Mouse (Mus musculus): ENCODE data around the gene Gtpbp3. TPM values are rescaled to one million over a fixed set of nuclear protein-coding genes. Genes with fewer than 3 reads are reported as not detected.

The Gtpbp3 gene
- polyA plus RNA-seq, 1 experiment from 2014 or later: 4.8 TPM

GRCm38 (mm10) chr8:71465733-71466132 lies 22.2 kb upstream of the Gtpbp3 start:
- Histone ChIP-seq H3K9ac (ENCODE audit: low read depth, low read length) (peak overlapping the region; percentile 81), H3K27me3 (ENCODE audit: control insufficient read depth, insufficient read depth, low read length) (peaks cover 16% of the 10 kb centered on the region), H3K36me3 (ENCODE audit: control insufficient read depth, insufficient read depth, low read length) (peaks cover 6% of the 10 kb centered on the region), H3K9me3 (replicated peaks; ENCODE audit: control insufficient read depth, low read length) (no peaks in the 10 kb centered on the region), H3K4me1 (ENCODE audit: control insufficient read depth, insufficient read depth, low read length) (peaks cover 26% of the 10 kb centered on the region), H3K4me2 (peak overlapping the region; percentile 90), H3K27ac (ENCODE audit: low read depth, low read length) (no peak overlapping the region), H3K4me3 (ENCODE audit: low read depth, low read length) (peak overlapping the region; percentile 83)
- no peak for ATAC-seq (replicated peaks; ENCODE audit: insufficient number of reproducible peaks, low FRiP score, low TSS enrichment)
- WGBS (ENCODE audit: insufficient replicate concordance): 70% methylated on average over 8 of the region's 8 CpGs

DNA sequence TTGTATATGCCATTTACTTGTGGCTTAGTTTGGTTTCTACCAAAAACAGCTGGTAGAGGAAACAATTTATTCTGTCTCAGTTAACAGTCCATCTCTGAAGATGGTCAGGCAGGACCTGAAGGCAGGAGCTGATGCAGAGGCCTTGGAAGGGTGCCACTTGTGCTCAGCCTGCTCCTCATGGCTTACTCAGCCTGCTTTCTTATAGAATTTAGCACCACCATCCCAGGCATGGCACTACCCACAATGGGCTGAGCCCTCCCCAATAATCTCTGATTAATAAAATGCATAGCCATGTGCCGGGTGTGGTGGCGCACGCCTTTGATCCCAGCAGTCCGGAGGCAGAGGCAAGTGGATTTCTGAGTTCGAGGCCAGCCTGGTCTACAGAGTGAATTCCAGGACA lies 21.7 kb upstream of the Gtpbp3 start:
- Histone ChIP-seq H3K4me1 (ENCODE audit: control insufficient read depth, insufficient read depth, low read length) (peaks cover 27% of the 10 kb centered on the region), H3K4me3 (ENCODE audit: low read depth, low read length) (no peak overlapping the region)

DNA sequence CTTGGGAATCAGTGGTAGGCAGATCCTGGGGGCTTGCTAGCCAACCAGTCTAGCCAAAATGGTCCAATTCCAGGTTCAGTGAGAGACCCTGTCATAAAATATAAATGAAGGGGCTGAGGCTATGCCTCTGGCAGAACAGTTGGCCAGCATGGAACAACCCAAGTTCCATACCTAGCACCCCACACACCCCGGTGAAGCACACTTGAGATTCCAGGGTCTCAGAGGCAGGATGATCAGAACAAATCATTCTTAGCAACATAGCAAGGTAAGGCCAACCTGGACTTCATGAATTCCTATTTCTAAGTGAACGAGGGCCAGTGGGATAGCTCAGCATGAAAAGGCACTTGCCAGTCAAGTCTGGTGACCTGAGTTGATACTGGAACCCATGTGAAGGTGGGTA lies 20.7 kb upstream of the Gtpbp3 start:
- Histone ChIP-seq H3K4me2 (no peak overlapping the region), H3K9ac (ENCODE audit: low read depth, low read length) (no peak overlapping the region), H3K36me3 (ENCODE audit: control insufficient read depth, insufficient read depth, low read length) (peaks cover 11% of the 10 kb centered on the region), H3K9me3 (replicated peaks; ENCODE audit: control insufficient read depth, low read length) (no peaks in the 10 kb centered on the region), H3K4me1 (ENCODE audit: control insufficient read depth, insufficient read depth, low read length) (peaks cover 27% of the 10 kb centered on the region), H3K27ac (ENCODE audit: low read depth, low read length) (no peak overlapping the region), H3K27me3 (ENCODE audit: control insufficient read depth, insufficient read depth, low read length) (peaks cover 5% of the 10 kb centered on the region; the same call in 1 of the 2 replicates), H3K4me3 (ENCODE audit: low read depth, low read length) (no peak overlapping the region)
- 88% methylated on average over 2 of the region's 2 CpGs for WGBS (ENCODE audit: insufficient replicate concordance)
- no peak for ATAC-seq (replicated peaks; ENCODE audit: insufficient number of reproducible peaks, low FRiP score, low TSS enrichment)

More for the DNA sequence above, 21.7 kb upstream of the Gtpbp3 start:
- Histone ChIP-seq H3K9ac (ENCODE audit: low read depth, low read length) (no peak overlapping the region), H3K27ac (ENCODE audit: low read depth, low read length) (no peak overlapping the region), H3K4me2 (no peak overlapping the region), H3K36me3 (ENCODE audit: control insufficient read depth, insufficient read depth, low read length) (peaks cover 5% of the 10 kb centered on the region), H3K9me3 (replicated peaks; ENCODE audit: control insufficient read depth, low read length) (no peaks in the 10 kb centered on the region), H3K27me3 (ENCODE audit: control insufficient read depth, insufficient read depth, low read length) (peaks cover 12% of the 10 kb centered on the region)
- no peak for ATAC-seq (replicated peaks; ENCODE audit: insufficient number of reproducible peaks, low FRiP score, low TSS enrichment)
- 92% methylated on average over 5 of the region's 5 CpGs for WGBS (ENCODE audit: insufficient replicate concordance)

- no peaks in the 10 kb centered on the region for H3K9me3 ChIP-seq (replicated peaks; ENCODE audit: control insufficient read depth, low read length)
- no peak overlapping the region for H3K4me2 ChIP-seq
- peaks cover 21% of the 10 kb centered on the region for H3K4me1 ChIP-seq (ENCODE audit: control insufficient read depth, insufficient read depth, low read length)
- H3K36me3 ChIP-seq (ENCODE audit: control insufficient read depth, insufficient read depth, low read length): peaks cover 12% of the 10 kb centered on the region
- H3K27ac ChIP-seq (ENCODE audit: low read depth, low read length): no peak overlapping the region
- H3K4me3 ChIP-seq (ENCODE audit: low read depth, low read length): no peak overlapping the region; the same call in 1 of the 2 replicates
- no peak overlapping the region for H3K9ac ChIP-seq (ENCODE audit: low read depth, low read length)
- ATAC-seq (replicated peaks; ENCODE audit: insufficient number of reproducible peaks, low FRiP score, low TSS enrichment): no peak
- H3K27me3 ChIP-seq (ENCODE audit: control insufficient read depth, insufficient read depth, low read length): no peaks in the 10 kb centered on the region
- 90% methylated on average over 1 of the region's 1 CpGs for WGBS (ENCODE audit: insufficient replicate concordance)
Measured at GRCm38 (mm10) chr8:71468001-71468400, 19.9 kb upstream of the Gtpbp3 start.

DNA sequence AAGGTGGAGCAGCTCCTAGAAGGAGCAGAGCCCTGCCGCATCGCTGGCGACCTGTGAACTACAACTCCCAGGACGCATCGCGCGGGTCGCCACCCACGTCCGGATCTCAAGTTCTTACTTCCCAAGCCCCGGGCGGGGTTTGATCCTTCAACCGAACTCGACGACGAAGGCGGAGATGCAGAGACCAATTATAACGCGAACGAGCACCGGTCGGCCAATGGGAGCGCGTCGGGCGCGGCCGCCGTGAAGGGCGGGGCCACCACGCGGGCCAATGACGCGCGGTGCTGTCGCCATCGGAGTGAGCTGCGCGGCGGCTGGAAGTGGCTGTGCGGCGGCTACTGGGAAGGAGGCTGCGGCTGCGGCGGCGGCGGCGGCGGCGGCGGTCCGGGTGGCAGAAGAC lies 19.0 kb upstream of the Gtpbp3 start, which contains the start of gene Dda1:
Gene Dda1, plus strand, starts transcription at position 284 of the 400 bp plus-strand sequence.
- Histone ChIP-seq H3K9ac (ENCODE audit: low read depth, low read length) (peak within 1 kb of the TSS; percentile 76), H3K9me3 (replicated peaks; ENCODE audit: control insufficient read depth, low read length) (no peaks in the 10 kb centered on the region), H3K27ac (ENCODE audit: low read depth, low read length) (0 out of 2 replicates have a peak within 1 kb of the TSS, but pooled peaks have one; percentile 10), H3K36me3 (ENCODE audit: control insufficient read depth, insufficient read depth, low read length) (peaks cover 15% of the 10 kb centered on the region), H3K4me2 (peak within 1 kb of the TSS; percentile 80), H3K4me3 (ENCODE audit: low read depth, low read length) (peak within 1 kb of the TSS; percentile 59), H3K27me3 (ENCODE audit: control insufficient read depth, insufficient read depth, low read length) (no peaks in the 10 kb centered on the region), H3K4me1 (ENCODE audit: control insufficient read depth, insufficient read depth, low read length) (peaks cover 18% of the 10 kb centered on the region)
- ATAC-seq (replicated peaks; ENCODE audit: insufficient number of reproducible peaks, low FRiP score, low TSS enrichment): peak; percentile 88
- under 1% methylated on average over 41 of the region's 52 CpGs for WGBS (ENCODE audit: insufficient replicate concordance)

GRCm38 (mm10) chr8:71469411-71469810 lies 18.5 kb upstream of the Gtpbp3 start:
- H3K36me3 ChIP-seq (ENCODE audit: control insufficient read depth, insufficient read depth, low read length): peaks cover 15% of the 10 kb centered on the region
- ATAC-seq (replicated peaks; ENCODE audit: insufficient number of reproducible peaks, low FRiP score, low TSS enrichment): 0 out of 2 replicates have a peak, but pooled peaks have one; percentile 1
- WGBS (ENCODE audit: insufficient replicate concordance): under 1% methylated on average over 24 of the region's 24 CpGs
- 0 out of 2 replicates have a peak overlapping the region, but pooled peaks have one; percentile 10 for H3K27ac ChIP-seq (ENCODE audit: low read depth, low read length)
- H3K4me1 ChIP-seq (ENCODE audit: control insufficient read depth, insufficient read depth, low read length): peaks cover 13% of the 10 kb centered on the region
- H3K9me3 ChIP-seq (replicated peaks; ENCODE audit: control insufficient read depth, low read length): no peaks in the 10 kb centered on the region
- H3K9ac ChIP-seq (ENCODE audit: low read depth, low read length): peak overlapping the region; percentile 76
- no peaks in the 10 kb centered on the region for H3K27me3 ChIP-seq (ENCODE audit: control insufficient read depth, insufficient read depth, low read length)
- peak overlapping the region; percentile 80 for H3K4me2 ChIP-seq
- H3K4me3 ChIP-seq (ENCODE audit: low read depth, low read length): peak overlapping the region; percentile 59

DNA sequence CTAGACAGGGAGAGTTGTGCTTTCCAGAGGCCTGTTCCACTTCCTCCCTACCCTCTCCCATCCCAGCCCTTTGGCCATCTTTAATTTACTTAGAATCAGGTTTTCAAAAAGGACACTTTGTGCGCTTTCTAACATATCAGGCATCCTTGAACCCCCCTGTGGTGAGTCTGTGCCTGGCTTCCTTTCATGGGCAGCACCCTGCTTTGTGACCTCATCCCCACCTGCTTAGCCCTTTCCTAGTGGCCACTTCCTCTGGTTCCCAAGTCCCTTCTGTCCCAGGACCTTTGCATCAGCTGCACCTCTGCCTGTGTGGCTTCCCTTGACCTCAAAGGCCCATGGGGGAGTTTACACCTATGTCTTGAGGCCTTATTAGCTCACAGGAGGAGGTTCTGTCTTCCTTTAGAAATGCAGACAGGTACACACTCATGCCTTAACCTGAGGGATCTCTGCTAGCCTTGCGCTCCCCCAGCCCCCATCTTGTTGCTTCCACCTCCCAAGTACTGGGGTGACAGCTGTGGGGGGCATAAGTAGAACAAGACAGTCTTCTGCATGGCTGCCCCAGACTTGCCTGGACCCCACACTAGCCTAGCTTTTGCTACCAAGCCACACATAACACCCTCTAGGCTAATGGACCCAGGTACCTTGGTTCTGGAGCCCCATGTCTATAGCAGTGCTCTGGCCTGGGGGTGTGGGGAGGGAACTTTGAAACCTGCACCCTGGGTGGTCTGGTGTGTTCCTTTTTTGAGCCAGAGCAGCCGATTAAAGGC lies 17.6 kb upstream of the Gtpbp3 start:
- ATAC-seq (replicated peaks; ENCODE audit: insufficient number of reproducible peaks, low FRiP score, low TSS enrichment): no peak
- H3K4me3 ChIP-seq (ENCODE audit: low read depth, low read length): peak overlapping the region; percentile 59
- H3K4me2 ChIP-seq: peak overlapping the region; percentile 80
- H3K4me1 ChIP-seq (ENCODE audit: control insufficient read depth, insufficient read depth, low read length): peaks cover 13% of the 10 kb centered on the region
- no peak overlapping the region for H3K27ac ChIP-seq (ENCODE audit: low read depth, low read length)
- H3K27me3 ChIP-seq (ENCODE audit: control insufficient read depth, insufficient read depth, low read length): no peaks in the 10 kb centered on the region
- peaks cover 15% of the 10 kb centered on the region for H3K36me3 ChIP-seq (ENCODE audit: control insufficient read depth, insufficient read depth, low read length)
- WGBS (ENCODE audit: insufficient replicate concordance): 86% methylated on average over 3 of the region's 3 CpGs
- H3K9ac ChIP-seq (ENCODE audit: low read depth, low read length): peak overlapping the region; percentile 76
- no peaks in the 10 kb centered on the region for H3K9me3 ChIP-seq (replicated peaks; ENCODE audit: control insufficient read depth, low read length)

DNA sequence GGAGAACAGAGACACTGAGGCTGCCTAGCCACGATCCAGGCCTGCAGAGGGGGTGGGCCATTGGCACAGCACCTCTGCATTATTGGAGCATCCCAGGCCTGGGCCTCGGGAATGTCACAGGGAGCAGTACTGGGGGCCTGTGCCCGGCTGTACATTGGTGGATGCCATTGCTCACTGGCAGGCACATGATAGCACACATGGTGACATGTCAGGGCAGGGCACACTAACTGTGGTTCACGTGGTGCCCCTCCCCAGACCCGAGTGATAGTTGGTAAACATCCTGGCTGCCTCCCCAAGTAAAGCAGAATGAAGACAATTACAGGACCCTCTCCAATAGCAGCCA lies 17.0 kb upstream of the Gtpbp3 start:
- 80% methylated on average over 5 of the region's 5 CpGs for WGBS (ENCODE audit: insufficient replicate concordance)
- Histone ChIP-seq H3K36me3 (ENCODE audit: control insufficient read depth, insufficient read depth, low read length) (peaks cover 15% of the 10 kb centered on the region), H3K4me3 (ENCODE audit: low read depth, low read length) (no peak overlapping the region), H3K9ac (ENCODE audit: low read depth, low read length) (no peak overlapping the region), H3K9me3 (replicated peaks; ENCODE audit: control insufficient read depth, low read length) (no peaks in the 10 kb centered on the region), H3K27me3 (ENCODE audit: control insufficient read depth, insufficient read depth, low read length) (no peaks in the 10 kb centered on the region), H3K4me1 (ENCODE audit: control insufficient read depth, insufficient read depth, low read length) (peaks cover 13% of the 10 kb centered on the region), H3K27ac (ENCODE audit: low read depth, low read length) (no peak overlapping the region), H3K4me2 (no peak overlapping the region; the same call in 1 of the 2 replicates)
- ATAC-seq (replicated peaks; ENCODE audit: insufficient number of reproducible peaks, low FRiP score, low TSS enrichment): no peak

GRCm38 (mm10) chr8:71471861-71472260 lies 16.0 kb upstream of the Gtpbp3 start:
- Histone ChIP-seq H3K27ac (ENCODE audit: low read depth, low read length) (no peak overlapping the region), H3K27me3 (ENCODE audit: control insufficient read depth, insufficient read depth, low read length) (no peaks in the 10 kb centered on the region), H3K4me1 (ENCODE audit: control insufficient read depth, insufficient read depth, low read length) (peaks cover 14% of the 10 kb centered on the region), H3K9ac (ENCODE audit: low read depth, low read length) (no peak overlapping the region), H3K4me2 (no peak overlapping the region), H3K9me3 (replicated peaks; ENCODE audit: control insufficient read depth, low read length) (no peaks in the 10 kb centered on the region), H3K4me3 (ENCODE audit: low read depth, low read length) (no peak overlapping the region), H3K36me3 (ENCODE audit: control insufficient read depth, insufficient read depth, low read length) (peaks cover 15% of the 10 kb centered on the region)
- ATAC-seq (replicated peaks; ENCODE audit: insufficient number of reproducible peaks, low FRiP score, low TSS enrichment): no peak
- 93% methylated on average over 17 of the region's 17 CpGs for WGBS (ENCODE audit: insufficient replicate concordance)
